Mouse (Mus musculus) heart, embryonic 13.5 days (tissue): ENCODE results near the gene Fam83e. TPM values are rescaled to one million over a fixed set of nuclear protein-coding genes. Genes with fewer than 3 reads are reported as not detected.

ENCODE experiments used
- ATAC-seq: fragments of 200-750 bp; cut with Nextera tagmentation; 2 replicates; pipeline ENCODE4 v1.8.0; 2017; ENCODE audit warnings: moderate TSS enrichment; ENCODE audit not compliant: insufficient number of reproducible peaks, low FRiP score, low TSS enrichment; ENCODE audit errors: extremely low read depth
- H3K27ac ChIP-seq: fragments of 300-500 bp; sonication (generic); replicated peaks from 2 replicates; pipeline ENCODE4 v1.5.1; 2015; ENCODE audit warnings: moderate library complexity, mild to moderate bottlenecking, inconsistent platforms
- H3K27me3 ChIP-seq: fragments of 300-500 bp; sonication (generic); replicated peaks from 2 replicates; pipeline ENCODE4 v1.6.1; 2015; ENCODE audit warnings: mild to moderate bottlenecking, inconsistent platforms
- H3K36me3 ChIP-seq: fragments of 300-500 bp; sonication (generic); 2 replicates; pipeline ENCODE4 v1.6.1; 2015; ENCODE audit warnings: mild to moderate bottlenecking, inconsistent platforms
- H3K4me1 ChIP-seq: fragments of 300-500 bp; sonication (generic); 2 replicates; pipeline ENCODE4 v1.6.1; 2015; ENCODE audit warnings: inconsistent platforms
- H3K4me2 ChIP-seq: fragments of 300-500 bp; sonication (generic); 2 replicates; pipeline ENCODE4 v1.6.1; 2015; ENCODE audit warnings: inconsistent platforms, mild to moderate bottlenecking, moderate library complexity
- H3K4me3 ChIP-seq: fragments of 300-500 bp; sonication (generic); 2 replicates; pipeline ENCODE4 v1.5.1; 2015; ENCODE audit warnings: moderate library complexity, mild to moderate bottlenecking, inconsistent platforms
- H3K9ac ChIP-seq: fragments of 300-500 bp; sonication (generic); 2 replicates; pipeline ENCODE4 v1.6.1; 2015; ENCODE audit warnings: inconsistent platforms, mild to moderate bottlenecking, moderate library complexity
- H3K9me3 ChIP-seq: fragments of 300-500 bp; sonication (generic); 2 replicates; pipeline ENCODE4 v1.6.1; 2016; ENCODE audit warnings: inconsistent platforms
- WGBS: fragments of 180-500 bp; shearing (Covaris S2); methylation state at CpG from one replicate; pipeline ENCODE4 v1.1.7; 2015; ENCODE audit warnings: mixed read lengths; 5-methylcytosine and 5-hydroxymethylcytosine counted together
- polyA plus RNA-seq: library from polyadenylated mRNA; unstranded; fragments of >200 nt; fragmentation: Nextera tagmentation; extraction: Ambion mirVana; gene quantifications from 2 replicates; pipeline ENCODE4 v1.2.1, GENCODE M21; 2015

Gene Fam83e
- polyA plus RNA-seq, 1 experiment from 2014 or later: 0.20 TPM

GRCm38 (mm10) chr7:45716952-45717917 is 3.8 kb upstream of the Fam83e start:
- H3K27ac ChIP-seq: peak overlapping the region; percentile 90
- 7% methylated on average over 31 of the region's 31 CpGs for WGBS
- peaks cover 48% of the 10 kb centered on the region for H3K36me3 ChIP-seq
- ATAC-seq: no peak; the same call in 1 of the 2 replicates
- H3K4me1 ChIP-seq: peaks cover 50% of the 10 kb centered on the region
- peak overlapping the region; percentile 94 for H3K9ac ChIP-seq
- H3K27me3 ChIP-seq: no peaks in the 10 kb centered on the region
- H3K9me3 ChIP-seq: no peaks in the 10 kb centered on the region
- peak overlapping the region; percentile 78 for H3K4me2 ChIP-seq
- H3K4me3 ChIP-seq: peak overlapping the region; percentile 97

DNA sequence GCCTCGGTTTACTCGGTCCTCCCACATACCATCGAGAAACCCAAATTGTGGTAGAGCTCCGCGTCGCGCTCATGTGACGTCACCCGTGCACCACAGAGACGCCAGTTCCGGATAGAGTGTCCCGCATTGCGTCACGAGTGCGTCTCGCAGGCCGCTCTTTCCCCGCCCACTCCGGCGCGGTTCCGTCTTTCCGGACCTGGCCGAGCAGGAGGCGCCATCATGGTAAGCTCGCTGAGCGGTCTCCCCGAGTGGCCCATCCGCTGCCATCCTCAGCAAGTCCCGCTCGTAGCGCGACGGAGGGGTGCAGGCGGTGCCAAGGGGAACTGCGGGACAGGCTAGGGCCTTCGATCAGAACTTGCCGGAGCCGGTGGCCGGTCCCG is 3.1 kb upstream of the Fam83e start, which contains the start of gene Sphk2:
Gene Sphk2, minus strand, starts transcription at position 85 of the 380 bp plus-strand sequence.
- H3K4me3 ChIP-seq: peak within 1 kb of the TSS; percentile 97
- under 1% methylated on average over 41 of the region's 41 CpGs for WGBS
- peak; percentile 58 for ATAC-seq
- H3K27me3 ChIP-seq: no peaks in the 10 kb centered on the region
- peaks cover 48% of the 10 kb centered on the region for H3K36me3 ChIP-seq
- peaks cover 50% of the 10 kb centered on the region for H3K4me1 ChIP-seq
- peak within 1 kb of the TSS; percentile 99 for H3K9ac ChIP-seq
- no peaks in the 10 kb centered on the region for H3K9me3 ChIP-seq
- H3K4me2 ChIP-seq: peak within 1 kb of the TSS; percentile 96
- peak within 1 kb of the TSS; percentile 90 for H3K27ac ChIP-seq

- peak overlapping the region; percentile 97 for H3K4me3 ChIP-seq
- peak overlapping the region; percentile 99 for H3K9ac ChIP-seq
- peaks cover 50% of the 10 kb centered on the region for H3K4me1 ChIP-seq
- peaks cover 48% of the 10 kb centered on the region for H3K36me3 ChIP-seq
- under 1% methylated on average over 20 of the region's 20 CpGs for WGBS
- H3K4me2 ChIP-seq: peak overlapping the region; percentile 96
- ATAC-seq: no peak
- H3K27me3 ChIP-seq: no peaks in the 10 kb centered on the region
- H3K27ac ChIP-seq: peak overlapping the region; percentile 90
- H3K9me3 ChIP-seq: no peaks in the 10 kb centered on the region
Measured at GRCm38 (mm10) chr7:45718331-45718730, 2.7 kb upstream of the Fam83e start.

- H3K27ac ChIP-seq: no peak overlapping the region
- ATAC-seq: no peak
- peaks cover 47% of the 10 kb centered on the region for H3K4me1 ChIP-seq
- H3K9me3 ChIP-seq: no peaks in the 10 kb centered on the region
- H3K36me3 ChIP-seq: peaks cover 54% of the 10 kb centered on the region
- peak overlapping the region; percentile 99 for H3K9ac ChIP-seq
- peak overlapping the region; percentile 96 for H3K4me2 ChIP-seq
- H3K27me3 ChIP-seq: no peaks in the 10 kb centered on the region
- WGBS: 80% methylated on average over 10 of the region's 10 CpGs
- peak overlapping the region; percentile 97 for H3K4me3 ChIP-seq
Measured at GRCm38 (mm10) chr7:45719180-45719579, 1.8 kb upstream of the Fam83e start.

DNA sequence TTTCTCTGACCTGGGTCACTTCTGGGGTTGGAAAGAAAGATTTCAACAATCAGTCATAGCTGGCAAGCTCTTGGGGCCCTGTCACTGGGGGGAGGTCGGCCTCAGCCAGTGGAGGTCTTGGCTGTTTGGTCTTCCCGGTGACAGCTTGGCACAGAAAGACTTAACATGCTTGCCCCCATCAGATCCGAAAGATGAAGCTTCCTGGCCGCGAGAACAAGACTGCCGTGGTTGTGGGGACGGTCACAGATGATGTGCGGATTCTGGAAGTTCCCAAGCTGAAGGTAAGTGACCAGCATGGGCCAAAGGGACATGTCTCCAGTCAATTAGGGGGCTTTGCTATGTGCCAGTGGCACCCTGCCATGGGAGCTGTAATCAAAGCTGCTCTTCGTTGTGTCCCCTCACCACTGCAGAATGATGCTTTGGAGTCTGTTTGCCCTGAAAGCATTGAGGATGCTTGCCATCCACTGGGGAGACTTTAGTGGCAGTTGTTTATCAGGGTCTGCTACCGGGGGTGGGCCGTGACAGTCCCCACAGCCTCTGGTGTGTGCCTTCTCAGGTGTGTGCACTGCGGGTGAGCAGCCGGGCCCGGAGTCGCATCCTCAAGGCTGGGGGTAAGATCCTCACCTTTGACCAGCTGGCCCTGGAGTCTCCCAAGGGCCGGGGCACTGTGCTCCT is 1.1 kb upstream of the Fam83e start:
- H3K9me3 ChIP-seq: no peaks in the 10 kb centered on the region
- peaks cover 61% of the 10 kb centered on the region for H3K36me3 ChIP-seq
- H3K27me3 ChIP-seq: no peaks in the 10 kb centered on the region
- H3K4me3 ChIP-seq: peak overlapping the region; percentile 97
- no peak overlapping the region for H3K27ac ChIP-seq
- H3K4me1 ChIP-seq: peaks cover 41% of the 10 kb centered on the region
- WGBS: 90% methylated on average over 16 of the region's 16 CpGs
- ATAC-seq: no peak
- H3K4me2 ChIP-seq: peak overlapping the region; percentile 96
- H3K9ac ChIP-seq: peak overlapping the region; percentile 99

- Histone ChIP-seq H3K27me3 (no peaks in the 10 kb centered on the region), H3K9me3 (no peaks in the 10 kb centered on the region), H3K4me1 (peaks cover 32% of the 10 kb centered on the region), H3K4me2 (no peak overlapping the region), H3K4me3 (no peak overlapping the region), H3K9ac (peak overlapping the region; percentile 40; the same call in 1 of the 2 replicates), H3K27ac (no peak overlapping the region), H3K36me3 (peaks cover 74% of the 10 kb centered on the region)
- no peak for ATAC-seq
- 76% methylated on average over 7 of the region's 7 CpGs for WGBS
Measured at GRCm38 (mm10) chr7:45721234-45721571, 191 bp downstream of the Fam83e start.

GRCm38 (mm10) chr7:45721642-45722347 is 783 bp downstream of the Fam83e start:
- Histone ChIP-seq H3K27ac (no peak overlapping the region), H3K27me3 (no peaks in the 10 kb centered on the region), H3K4me2 (no peak overlapping the region), H3K36me3 (peaks cover 80% of the 10 kb centered on the region), H3K4me3 (no peak overlapping the region), H3K4me1 (peaks cover 26% of the 10 kb centered on the region), H3K9me3 (no peaks in the 10 kb centered on the region), H3K9ac (peak overlapping the region; percentile 21; the same call in 1 of the 2 replicates)
- WGBS: 58% methylated on average over 13 of the region's 13 CpGs
- no peak for ATAC-seq

DNA sequence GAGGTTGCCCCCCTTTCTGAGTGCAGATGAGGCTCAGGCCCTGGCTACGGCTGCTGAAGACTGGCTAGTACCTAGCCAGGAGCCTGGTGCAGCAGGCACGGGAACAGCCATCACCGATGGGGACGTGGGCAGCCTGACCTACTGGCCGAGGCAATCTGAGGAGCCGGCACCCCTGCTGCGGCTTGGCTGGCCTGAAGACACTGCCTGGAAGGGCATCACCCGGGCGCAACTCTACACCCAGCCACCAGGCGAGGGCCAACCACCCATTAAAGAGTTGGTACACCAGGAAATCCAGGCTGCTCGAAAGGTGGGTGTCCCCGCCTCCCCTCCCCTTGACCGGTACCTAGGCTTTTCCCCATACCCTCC is 1.3 kb downstream of the Fam83e start:
- Histone ChIP-seq H3K4me1 (peaks cover 21% of the 10 kb centered on the region), H3K4me3 (no peak overlapping the region), H3K27ac (no peak overlapping the region), H3K4me2 (no peak overlapping the region), H3K27me3 (no peaks in the 10 kb centered on the region), H3K36me3 (peaks cover 86% of the 10 kb centered on the region), H3K9me3 (no peaks in the 10 kb centered on the region), H3K9ac (peak overlapping the region; percentile 21; the same call in 1 of the 2 replicates)
- ATAC-seq: no peak
- WGBS: 68% methylated on average over 13 of the region's 13 CpGs

DNA sequence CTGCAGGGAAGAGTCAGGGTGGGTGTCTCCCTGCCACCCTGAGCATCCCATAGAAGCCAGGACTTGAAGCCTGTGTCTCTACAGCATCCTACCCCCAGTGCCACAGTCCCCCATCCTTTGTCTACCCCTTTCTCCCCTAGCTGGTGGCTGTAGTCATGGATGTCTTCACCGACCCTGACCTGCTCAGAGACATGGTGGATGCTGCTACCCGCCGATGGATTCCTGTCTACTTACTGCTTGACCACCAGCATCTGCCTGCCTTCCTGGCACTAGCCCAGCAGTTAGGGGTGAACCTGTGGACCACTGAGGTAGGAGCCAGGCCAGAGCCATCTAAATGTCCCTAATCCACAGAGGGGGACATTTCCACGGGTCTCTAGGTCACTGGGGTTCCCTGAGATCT is 2.3 kb downstream of the Fam83e start:
- whole genome bisulfite sequencing: 92% methylated on average over 4 of the region's 4 CpGs
- H3K4me2 ChIP-seq: no peak overlapping the region
- H3K27ac ChIP-seq: no peak overlapping the region
- no peak for ATAC-seq
- H3K27me3 ChIP-seq: no peaks in the 10 kb centered on the region
- H3K9ac ChIP-seq: no peak overlapping the region
- peaks cover 89% of the 10 kb centered on the region for H3K36me3 ChIP-seq
- H3K4me1 ChIP-seq: peaks cover 21% of the 10 kb centered on the region
- H3K4me3 ChIP-seq: no peak overlapping the region
- H3K9me3 ChIP-seq: no peaks in the 10 kb centered on the region

DNA sequence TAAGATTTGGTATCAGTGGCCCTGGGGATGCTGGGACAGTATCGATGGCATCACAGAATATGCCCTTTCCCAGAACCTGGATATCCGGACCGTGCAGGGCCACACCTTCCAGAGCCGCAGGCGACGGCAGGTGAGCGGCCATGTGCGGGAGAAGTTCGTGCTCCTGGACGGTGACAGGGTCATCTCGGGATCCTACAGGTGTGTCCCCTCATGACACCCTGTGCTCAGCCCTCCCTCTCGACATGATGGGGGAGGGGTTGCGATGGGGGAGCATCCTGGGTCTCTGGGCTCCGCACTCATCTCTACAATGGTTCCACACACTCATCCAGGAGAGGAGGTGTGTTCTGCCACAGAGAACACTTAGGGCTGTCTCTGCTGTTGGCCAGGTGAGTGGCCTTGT is 2.8 kb downstream of the Fam83e start:
- H3K27ac ChIP-seq: no peak overlapping the region
- H3K4me2 ChIP-seq: no peak overlapping the region
- peaks cover 93% of the 10 kb centered on the region for H3K36me3 ChIP-seq
- 93% methylated on average over 14 of the region's 14 CpGs for WGBS
- no peak overlapping the region for H3K4me3 ChIP-seq
- peaks cover 19% of the 10 kb centered on the region for H3K4me1 ChIP-seq
- no peak for ATAC-seq
- no peaks in the 10 kb centered on the region for H3K9me3 ChIP-seq
- no peaks in the 10 kb centered on the region for H3K27me3 ChIP-seq
- no peak overlapping the region for H3K9ac ChIP-seq

GRCm38 (mm10) chr7:45725151-45725550 is 4.1 kb downstream of the Fam83e start:
- Histone ChIP-seq H3K27me3 (no peaks in the 10 kb centered on the region), H3K36me3 (peaks cover 83% of the 10 kb centered on the region), H3K4me2 (no peak overlapping the region), H3K4me3 (no peak overlapping the region), H3K9ac (no peak overlapping the region), H3K27ac (no peak overlapping the region), H3K9me3 (no peaks in the 10 kb centered on the region), H3K4me1 (peaks cover 5% of the 10 kb centered on the region; the same call in 1 of the 2 replicates)
- no peak for ATAC-seq
- 92% methylated on average over 9 of the region's 9 CpGs for WGBS
